Mouse (Mus musculus) CH12.LX (cell line): ENCODE data around the gene Gas7. TPM values are rescaled to one million over a fixed set of nuclear protein-coding genes. Genes with fewer than 3 reads are reported as not detected.

Source experiments
- DNase-seq: peaks from one replicate; pipeline ENCODE4 v3.0.0-alpha.2; 2013; ENCODE audit errors: extremely low read depth
- H3K27ac ChIP-seq: 2 replicates; pipeline ENCODE4 v1.5.1; 2012; ENCODE audit warnings: low read depth, mild to moderate bottlenecking, control low read depth, moderate library complexity; ENCODE audit not compliant: insufficient read depth
- H3K27me3 ChIP-seq: replicated peaks from 2 replicates; pipeline ENCODE3; 2012; ENCODE audit warnings: inconsistent platforms
- H3K36me3 ChIP-seq, 2 experiments: replicated peaks in 1 of 2; 2 replicates each; pipeline versions ENCODE3 to v1.6.1; 2012; ENCODE audit warnings: inconsistent platforms in 1 of 2, low read length in 1 of 2, mild to moderate bottlenecking in 1 of 2, mixed read lengths in 1 of 2, moderate library complexity in 1 of 2; ENCODE audit not compliant: control insufficient read depth in 1 of 2, insufficient read depth in 1 of 2
- H3K4me1 ChIP-seq, 2 experiments: 2 replicates each; pipeline ENCODE4 v1.6.1; 2012; ENCODE audit warnings: inconsistent platforms in 1 of 2, moderate library complexity in 1 of 2; ENCODE audit not compliant: insufficient read depth in 2 of 2, control insufficient read depth in 1 of 2
- H3K4me2 ChIP-seq: 2 replicates; pipeline ENCODE4 v1.6.1; 2012; ENCODE audit warnings: low read depth, mild to moderate bottlenecking, control low read depth; ENCODE audit not compliant: poor library complexity, insufficient read depth, severe bottlenecking
- H3K4me3 ChIP-seq, 3 experiments: fragments of 150-350 bp in 1 of 3; sonication (generic) in 1 of 3; replicated peaks in 1 of 3; 2 replicates each; pipeline versions ENCODE3 to v1.5.1; 2011 to 2012; ENCODE audit warnings: low read depth in 2 of 3, low read length in 2 of 3, mild to moderate bottlenecking in 2 of 3, moderate library complexity in 2 of 3, control low read depth in 1 of 3, improper control_type of control experiment in 1 of 3, inconsistent platforms in 1 of 3, mixed read lengths in 1 of 3; ENCODE audit not compliant: poor library complexity in 1 of 3
- H3K79me2 ChIP-seq: replicated peaks from 2 replicates; pipeline ENCODE4 v1.6.1; 2012; ENCODE audit warnings: mild to moderate bottlenecking, moderate library complexity; ENCODE audit not compliant: control insufficient read depth, poor library complexity, insufficient read depth, severe bottlenecking; ENCODE audit errors: extremely low read depth
- H3K9ac ChIP-seq: 2 replicates; pipeline ENCODE4 v1.6.1; 2012; ENCODE audit warnings: low read depth, mild to moderate bottlenecking, control low read depth, moderate library complexity; ENCODE audit not compliant: insufficient read depth
- H3K9me3 ChIP-seq: replicated peaks from 2 replicates; pipeline ENCODE3; 2012; ENCODE audit warnings: low read length, inconsistent platforms, mixed read lengths
- BHLHE40 ChIP-seq: IDR thresholded peaks from 2 replicates; pipeline ENCODE4 v1.6.1; 2011; ENCODE audit warnings: mild to moderate bottlenecking, low read depth, low read length, improper control_type of control experiment
- CHD1 ChIP-seq: IDR thresholded peaks from 2 replicates; pipeline ENCODE4 v1.6.1; 2012; ENCODE audit warnings: low read depth, low read length, improper control_type of control experiment, inconsistent platforms
- CHD2 ChIP-seq: IDR thresholded peaks from 2 replicates; pipeline ENCODE4 v1.6.1; 2011; ENCODE audit warnings: low read length, improper control_type of control experiment
- CTCF ChIP-seq, 2 experiments: IDR thresholded peaks in 1 of 2; conservative IDR thresholded peaks in 1 of 2; 2 replicates each; pipeline ENCODE4 v1.5.1; 2011 to 2012; ENCODE audit warnings: low read depth in 2 of 2, low read length in 2 of 2, improper control_type of control experiment in 1 of 2, inconsistent platforms in 1 of 2, mild to moderate bottlenecking in 1 of 2, moderate library complexity in 1 of 2
- ETS1 ChIP-seq: conservative IDR thresholded peaks from 2 replicates; pipeline ENCODE4 v1.6.1; 2012; ENCODE audit warnings: low read depth, mild to moderate bottlenecking, inconsistent platforms, low read length, improper control_type of control experiment, moderate library complexity
- IRF4 ChIP-seq: IDR thresholded peaks from 2 replicates; pipeline ENCODE4 v1.6.1; 2014; ENCODE audit warnings: low read depth, mild to moderate bottlenecking, inconsistent platforms, low read length, improper control_type of control experiment
- MAX ChIP-seq: IDR thresholded peaks from 2 replicates; pipeline ENCODE4 v1.6.1; 2011; ENCODE audit warnings: low read length, improper control_type of control experiment
- MYC ChIP-seq: IDR thresholded peaks from 2 replicates; pipeline ENCODE4 v1.6.1; 2011; ENCODE audit warnings: low read depth, mild to moderate bottlenecking, improper control_type of control experiment, low read length
- POLR2A ChIP-seq: IDR thresholded peaks from 2 replicates; pipeline ENCODE4 v1.6.1; 2011; ENCODE audit warnings: low read depth, mild to moderate bottlenecking, improper control_type of control experiment, low read length
- SIN3A ChIP-seq: IDR thresholded peaks from 2 replicates; pipeline ENCODE4 v1.6.1; 2012; ENCODE audit warnings: low read length, improper control_type of control experiment, inconsistent platforms
- TCF12 ChIP-seq: IDR thresholded peaks from 2 replicates; pipeline ENCODE4 v1.6.1; 2014; ENCODE audit warnings: low read depth, mild to moderate bottlenecking, inconsistent platforms, low read length, improper control_type of control experiment
- USF1 ChIP-seq: IDR thresholded peaks from 2 replicates; pipeline ENCODE4 v1.6.1; 2014; ENCODE audit warnings: low read depth, mild to moderate bottlenecking, inconsistent platforms, low read length, improper control_type of control experiment
- USF2 ChIP-seq: conservative IDR thresholded peaks from 2 replicates; pipeline ENCODE4 v1.6.1; 2011; ENCODE audit warnings: low read depth, low read length, improper control_type of control experiment
- ZNF384 ChIP-seq: IDR thresholded peaks from 2 replicates; pipeline ENCODE4 v1.6.1; 2012; ENCODE audit warnings: low read depth, low read length, improper control_type of control experiment, inconsistent platforms
- dilution Hi-C: fragments of 300-500 bp; cut with MboI; formaldehyde crosslinking; loops from 2 replicates; pipeline ENCODE4 v1.14.3; 2020; ENCODE audit warnings: low sequenced_read_pairs; ENCODE audit not compliant: extremely low pct_unique_long_range_greater_than_20kb, extremely low pct_ligation_motif_present
- in situ Hi-C: fragments of 300-500 bp; cut with MboI; formaldehyde crosslinking; loops from 3 replicates; pipeline ENCODE4 v1.14.3; 2019; ENCODE audit warnings: low sequenced_read_pairs, low pct_ligation_motif_present, low pct_unique_long_range_greater_than_20kb, mixed read lengths
- polyA plus RNA-seq: library from polyadenylated mRNA; unstranded; fragments of >175 nt; gene quantifications from 2 replicates; pipeline ENCODE4 v1.2.1, GENCODE M21; 2012; ENCODE audit warnings: low read depth; ENCODE audit not compliant: insufficient read length
- total RNA-seq, 2 experiments: library from RNA; depleted of rRNA; stranded (reverse); fragments of 300-350 nt in 1 of 2; fragments of >200 nt in 1 of 2; gene quantifications; 2 replicates each; pipeline ENCODE4 v1.2.3; 2012 to 2014

Gas7 gene
- total and polyA plus RNA-seq, 3 experiments, result 7.0 to 20.8 (median 7.0) TPM

- Histone ChIP-seq H3K27me3 (no peaks in the 10 kb centered on the region), H3K9me3 (no peaks in the 10 kb centered on the region), H3K36me3 (peaks cover 0 to 4% of the 10 kb centered on the region in 2 experiments), H3K4me3 (peak overlapping the region in 1 of 3 experiments; percentile 32), H3K4me2 (no peak overlapping the region), H3K79me2 (no peaks in the 10 kb centered on the region), H3K4me1 (peaks cover 29 to 64% of the 10 kb centered on the region in 2 experiments), H3K9ac (no peak overlapping the region), H3K27ac (no peak overlapping the region)
- in situ Hi-C loops (no loop called here), dilution Hi-C loops (no loop called here)
- TF ChIP-seq CHD2 (0 out of 2 replicates have a peak, but pooled peaks have one; percentile 20), IRF4 (no peak), TCF12 (peak; percentile 48; the same call in 1 of the 2 replicates), ETS1 (peak; percentile 35), ZNF384 (0 out of 2 replicates have a peak, but pooled peaks have one; percentile 16), BHLHE40 (peak; percentile 37)
- DNase-seq, result no peak
Observed at GRCm38 (mm10) chr11:67586231-67586994, 131.2 kb downstream of the Gas7 start.

GRCm38 (mm10) chr11:67588196-67588827 is 133.1 kb downstream of the Gas7 start:
- Histone ChIP-seq H3K4me1 (peaks cover 36 to 81% of the 10 kb centered on the region in 2 experiments), H3K4me2 (peak overlapping the region; percentile 21; the same call in 1 of the 2 replicates), H3K79me2 (no peaks in the 10 kb centered on the region), H3K9me3 (no peaks in the 10 kb centered on the region), H3K9ac (no peak overlapping the region), H3K27me3 (no peaks in the 10 kb centered on the region), H3K4me3 (peak overlapping the region in 2 of 3 experiments; percentile 10 to 32), H3K27ac (peak overlapping the region; percentile 90), H3K36me3 (peaks cover 0 to 12% of the 10 kb centered on the region in 2 experiments)
- no peak for DNase-seq
- dilution Hi-C loops, result no loop called here
- TF ChIP-seq MAX (peak; percentile 73; the same call in 1 of the 2 replicates), USF1 (peak; percentile 26; the same call in 1 of the 2 replicates), USF2 (peak; percentile 4; the same call in 1 of the 2 replicates), CHD1 (no peak; the same call in 1 of the 2 replicates), MYC (0 out of 2 replicates have a peak, but pooled peaks have one; percentile 35), CTCF (conservative IDR thresholded peaks at IDR 0.05 in 1 of 2, IDR thresholded peaks at IDR 0.05 in 1 of 2; ENCODE audit: low read depth in 2 of 2, low read length in 2 of 2) (no peak), SIN3A (no peak), POLR2A (0 out of 2 replicates have a peak, but pooled peaks have one; percentile 14)
- in situ Hi-C loops, result no loop called here
